In the genomic region with DNA sequence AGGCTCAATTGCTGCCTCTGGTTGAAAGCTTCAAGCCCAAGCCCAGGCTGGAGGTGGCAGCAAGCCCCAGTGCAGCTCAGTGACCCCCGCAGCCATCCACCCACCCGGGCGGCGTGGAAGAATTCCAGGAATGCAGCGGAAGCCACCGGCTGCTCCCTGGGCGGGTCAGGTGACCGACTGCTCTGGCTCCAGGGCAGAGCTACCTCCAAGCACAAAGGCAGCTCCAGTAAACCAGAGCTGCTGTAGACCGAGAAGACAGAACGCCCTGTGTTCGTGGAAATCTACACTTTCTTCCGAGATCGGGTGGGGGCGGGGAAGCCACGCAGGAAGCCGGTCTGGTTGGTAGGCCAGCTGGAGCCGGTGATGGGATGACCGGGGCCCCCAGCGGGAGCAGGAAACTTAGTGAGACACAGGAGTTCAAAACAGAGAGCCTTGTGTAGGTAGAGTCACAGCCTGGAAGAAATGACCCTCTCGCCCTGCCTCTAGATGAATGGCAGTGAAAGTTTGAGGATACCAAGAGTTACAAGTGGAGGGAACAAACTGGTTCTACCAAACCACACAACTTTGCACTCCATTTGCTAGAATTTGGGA, we compare ENCODE assay signal across 9 mouse cellular contexts. TPM values are rescaled to one million over a fixed set of nuclear protein-coding genes. Genes with fewer than 3 reads are reported as not detected.
A peak's percentile ranks its signal among the peaks of the same experiment; 100 is the strongest.
DNase-seq lines count a peak whose midpoint lies in the region; TF ChIP-seq lines count a peak whose summit lies in the region.
"Had no signal": no experiment of that assay in that cellular context is flagged by ENCODE, and none has a peak within 500 bp of the region (broad histone marks: within the 10 kb centered on the region; RNA-seq: fewer than 3 reads in every experiment).

No protein-coding gene starts in this region.

- no peak for TF ChIP-seq CTCF in gastrocnemius, adult 2 months (IDR thresholded peaks at IDR 0.05)

- no peak overlapping the region for H3K27ac ChIP-seq in gastrocnemius, adult 2 months

- intact Hi-C loops in gastrocnemius, adult 2 months (cut with DNase I): no loop called here
- intact Hi-C loops in heart, postnatal 10 days (cut with DNase I): no loop called here

- H3K4me3 ChIP-seq in gastrocnemius, adult 2 months: peak overlapping the region; percentile 40

- peak; percentile 27 for DNase-seq in gastrocnemius, adult 2 months
- DNase-seq in gastrocnemius, postnatal 25 days: no peak
- peak; percentile 79 for DNase-seq in embryo, embryonic 10 days (ENCODE audit: low spot score)
- DNase-seq in heart, postnatal 10 days: peak; percentile 21 to 61
- DNase-seq in kidney, postnatal 36 days: peak; percentile 89 to 91
- DNase-seq in mesoderm, embryonic 11.5 days (ENCODE audit: low read depth, low spot score): peak; percentile 82
- peak; percentile 35 for DNase-seq in urinary bladder, postnatal 14 days (ENCODE audit: low spot score)
- no peak for DNase-seq in left cerebral cortex, adult 11 months (ENCODE audit: low spot score)

RNA-seq across cellular contexts. Expression of gene Veph1, which starts 4.2 kb away (rescaled TPM):
- not detected for total RNA-seq in gastrocnemius, adult 2 months (2021)
- total RNA-seq in gastrocnemius, postnatal 25 days (2021): not detected
- total RNA-seq in heart, postnatal 10 days (2021): under 1 TPM; 0.35 to 0.36 TPM
- total RNA-seq: MEL had no signal

Comparison
In these comparisons a context has a peak if more than half of its experiments do, and no peak if none do; other contexts are left out.
1. DNase-seq: peak in gastrocnemius, adult 2 months (single experiment), embryo, embryonic 10 days (single experiment), heart, postnatal 10 days (2 of 2), kidney, postnatal 36 days (2 of 2), mesoderm, embryonic 11.5 days (single experiment) and urinary bladder, postnatal 14 days (single experiment); none in gastrocnemius, postnatal 25 days (single experiment) and left cerebral cortex, adult 11 months (single experiment).